Mouse (Mus musculus): ENCODE results near the gene Pacsin2. TPM values are rescaled to one million over a fixed set of nuclear protein-coding genes. Genes with fewer than 3 reads are reported as not detected.
"Not testable (repeated sequence)": the region's sequence is repeated elsewhere in the genome, so short reads cannot be mapped to it uniquely, and the experiment has no call there.

Gene Pacsin2
- total RNA-seq, 4 experiments from 2014 or later: 209 to 267 (median 247) TPM

- DNase-seq (ENCODE audit: low spot score): no peak
Observed at GRCm38 (mm10) chr15:83479818-83480217, 15.4 kb upstream of the Pacsin2 start.

- DNase-seq (ENCODE audit: low spot score): no peak
Observed at GRCm38 (mm10) chr15:83478096-83478495, 13.7 kb upstream of the Pacsin2 start.

- peak; percentile 57 for DNase-seq (ENCODE audit: low spot score)
Observed at GRCm38 (mm10) chr15:83476593-83477273, 12.3 kb upstream of the Pacsin2 start.

- no peak for DNase-seq (ENCODE audit: low spot score)
Observed at GRCm38 (mm10) chr15:83474466-83474836, 10.0 kb upstream of the Pacsin2 start.

- peak; percentile 71 for DNase-seq (ENCODE audit: low spot score)
Observed at GRCm38 (mm10) chr15:83473832-83474465, 9.5 kb upstream of the Pacsin2 start.

- no peak for DNase-seq (ENCODE audit: low spot score)
Observed at GRCm38 (mm10) chr15:83473251-83473650, 8.8 kb upstream of the Pacsin2 start.

GRCm38 (mm10) chr15:83471476-83471875 lies 7.1 kb upstream of the Pacsin2 start:
- peak; percentile 76 for DNase-seq (ENCODE audit: low spot score)

- no peak for DNase-seq (ENCODE audit: low spot score)
Observed at GRCm38 (mm10) chr15:83470443-83470842, 6.0 kb upstream of the Pacsin2 start.

GRCm38 (mm10) chr15:83469279-83469821 lies 4.9 kb upstream of the Pacsin2 start:
- DNase-seq (ENCODE audit: low spot score): no peak

- no peak for DNase-seq (ENCODE audit: low spot score)
Observed at GRCm38 (mm10) chr15:83467232-83467966, 3.0 kb upstream of the Pacsin2 start.

GRCm38 (mm10) chr15:83466331-83466730 lies 1.9 kb upstream of the Pacsin2 start:
- DNase-seq (ENCODE audit: low spot score): no peak

- DNase-seq (ENCODE audit: low spot score): no peak
Observed at GRCm38 (mm10) chr15:83464905-83465650, 672 bp upstream of the Pacsin2 start.

- DNase-seq (ENCODE audit: low spot score): no peak
Observed at GRCm38 (mm10) chr15:83463369-83464082, 880 bp downstream of the Pacsin2 start.

GRCm38 (mm10) chr15:83462349-83462748 lies 2.1 kb downstream of the Pacsin2 start:
- not testable (repeated sequence) for DNase-seq (ENCODE audit: low spot score)

- DNase-seq (ENCODE audit: low spot score): no peak
Observed at GRCm38 (mm10) chr15:83460891-83461290, 3.5 kb downstream of the Pacsin2 start.

GRCm38 (mm10) chr15:83457541-83457940 lies 6.9 kb downstream of the Pacsin2 start:
- DNase-seq (ENCODE audit: low spot score): no peak

GRCm38 (mm10) chr15:83455637-83456036 lies 8.8 kb downstream of the Pacsin2 start:
- no peak for DNase-seq (ENCODE audit: low spot score)

GRCm38 (mm10) chr15:83455034-83455433 lies 9.4 kb downstream of the Pacsin2 start:
- DNase-seq (ENCODE audit: low spot score): no peak

- DNase-seq (ENCODE audit: low spot score): no peak
Observed at GRCm38 (mm10) chr15:83454419-83454818, 10.0 kb downstream of the Pacsin2 start.

- peak; percentile 70 for DNase-seq (ENCODE audit: low spot score)
Observed at GRCm38 (mm10) chr15:83453879-83454278, 10.5 kb downstream of the Pacsin2 start.

- no peak for DNase-seq (ENCODE audit: low spot score)
Observed at GRCm38 (mm10) chr15:83452219-83452760, 12.1 kb downstream of the Pacsin2 start.
